Mouse (Mus musculus) heart, embryonic 15.5 days (tissue): ENCODE measurements around the gene Casp14. TPM values are rescaled to one million over a fixed set of nuclear protein-coding genes. Genes with fewer than 3 reads are reported as not detected.
"Not testable (repeated sequence)": the region's sequence is repeated elsewhere in the genome, so short reads cannot be mapped to it uniquely, and the experiment has no call there.

Experiments used
- ATAC-seq: fragments of 200-750 bp; cut with Nextera tagmentation; replicated peaks from 2 replicates; pipeline ENCODE4 v1.8.0; 2017; ENCODE audit warnings: low read depth, moderate TSS enrichment; ENCODE audit not compliant: insufficient number of reproducible peaks, insufficient read depth, low FRiP score
- H3K27ac ChIP-seq: fragments of 300-500 bp; sonication (generic); 2 replicates; pipeline ENCODE4 v1.5.1; 2015; ENCODE audit warnings: mild to moderate bottlenecking, inconsistent platforms
- H3K27me3 ChIP-seq: fragments of 300-500 bp; sonication (generic); 2 replicates; pipeline ENCODE4 v1.6.1; 2015; ENCODE audit warnings: inconsistent platforms
- H3K36me3 ChIP-seq: fragments of 300-500 bp; sonication (generic); 2 replicates; pipeline ENCODE4 v1.6.1; 2015; ENCODE audit warnings: mild to moderate bottlenecking, inconsistent platforms
- H3K4me1 ChIP-seq: fragments of 300-500 bp; sonication (generic); replicated peaks from 2 replicates; pipeline ENCODE4 v1.6.1; 2015; ENCODE audit warnings: inconsistent platforms
- H3K4me2 ChIP-seq: fragments of 300-500 bp; sonication (generic); 2 replicates; pipeline ENCODE4 v1.6.1; 2015; ENCODE audit warnings: inconsistent platforms, mild to moderate bottlenecking, moderate library complexity
- H3K4me3 ChIP-seq: fragments of 300-500 bp; sonication (generic); 2 replicates; pipeline ENCODE4 v1.5.1; 2015; ENCODE audit warnings: mild to moderate bottlenecking, inconsistent platforms
- H3K9ac ChIP-seq: fragments of 300-500 bp; sonication (generic); 2 replicates; pipeline ENCODE4 v1.6.1; 2015; ENCODE audit warnings: mild to moderate bottlenecking, inconsistent platforms
- H3K9me3 ChIP-seq: fragments of 300-500 bp; sonication (generic); replicated peaks from 2 replicates; pipeline ENCODE4 v1.6.1; 2016; ENCODE audit warnings: inconsistent platforms
- WGBS: fragments of 180-500 bp; shearing (Covaris S2); methylation state at CpG from one replicate; pipeline ENCODE4 v1.1.7; 2015; ENCODE audit warnings: mixed read lengths; 5-methylcytosine and 5-hydroxymethylcytosine counted together
- polyA plus RNA-seq: library from polyadenylated mRNA; unstranded; fragments of >200 nt; fragmentation: Nextera tagmentation; extraction: Ambion mirVana; gene quantifications from 2 replicates; pipeline ENCODE4 v1.2.1, GENCODE M21; 2015

Gene Casp14
- polyA plus RNA-seq, 1 experiment from 2014 or later, result not detected

GRCm38 (mm10) chr10:78666696-78667095 is 51.4 kb downstream of the Casp14 start:
- not testable (repeated sequence) for ATAC-seq, H3K4me3 ChIP-seq, H3K4me2 ChIP-seq, H3K36me3 ChIP-seq, H3K9me3 ChIP-seq, H3K4me1 ChIP-seq, H3K9ac ChIP-seq, H3K27me3 ChIP-seq, H3K27ac ChIP-seq
- 92% methylated on average over 10 of the region's 10 CpGs for WGBS

GRCm38 (mm10) chr10:78664546-78664945 is 53.5 kb downstream of the Casp14 start:
- no peaks in the 10 kb centered on the region for H3K27me3 ChIP-seq
- no peak overlapping the region for H3K4me2 ChIP-seq
- no peaks in the 10 kb centered on the region for H3K9me3 ChIP-seq
- no peak overlapping the region for H3K27ac ChIP-seq
- no peaks in the 10 kb centered on the region for H3K36me3 ChIP-seq
- no peaks in the 10 kb centered on the region for H3K4me1 ChIP-seq
- 78% methylated on average over 1 of the region's 1 CpGs for WGBS
- ATAC-seq, result no peak
- H3K9ac ChIP-seq, result no peak overlapping the region
- no peak overlapping the region for H3K4me3 ChIP-seq

Other genes with a start within 250 kb of the Casp14 start
- not detected in 2 replicates for gene Olfr1358, start 200.9 kb downstream of the Casp14 start, polyA plus RNA-seq
- 65.4 and 71.5 TPM in 2 replicates for gene Ilvbl, start 143.9 kb downstream of the Casp14 start, polyA plus RNA-seq
- 13.0 and 14.8 TPM in 2 replicates for gene Syde1, start 126.3 kb downstream of the Casp14 start, polyA plus RNA-seq
- not detected in 2 replicates for gene Olfr1357, start 100.2 kb downstream of the Casp14 start, polyA plus RNA-seq
- gene Ccdc105, start 34.8 kb upstream of the Casp14 start, polyA plus RNA-seq, result not detected in 2 replicates
- gene Slc1a6, start 62.2 kb upstream of the Casp14 start, polyA plus RNA-seq, result 0.47 and 0.76 TPM in 2 replicates
- not detected in 2 replicates for gene Olfr1356, start 133.9 kb upstream of the Casp14 start, polyA plus RNA-seq
- not detected in 2 replicates for gene Olfr1355, start 157.2 kb upstream of the Casp14 start, polyA plus RNA-seq
- gene Olfr1354, start 194.9 kb upstream of the Casp14 start, polyA plus RNA-seq, result not detected in 2 replicates
- not detected in 2 replicates for gene Olfr8, start 232.3 kb upstream of the Casp14 start, polyA plus RNA-seq
- gene Olfr1353, start 245.0 kb upstream of the Casp14 start, polyA plus RNA-seq, result not detected in 2 replicates